Mouse (Mus musculus) intestine, embryonic 14.5 days (tissue): ENCODE measurements at regions not wholly inside any gene's neighbourhood (a gene's known extent, or its start where the extent isn't known, plus 50 kb on each side); places are given as distances from the start of the nearest gene placed in this dataset.

Experiments used
- ATAC-seq: fragments of 200-750 bp; cut with Nextera tagmentation; replicated peaks from 2 replicates; pipeline ENCODE4 v1.8.0; 2017; ENCODE audit warnings: low read depth, moderate number of reproducible peaks, moderate TSS enrichment, moderate library complexity; ENCODE audit not compliant: low FRiP score, low TSS enrichment
- DNase-seq: peaks from one replicate; pipeline ENCODE4 v3.0.0-alpha.2; 2018; ENCODE audit warnings: low spot score
- H3K27ac ChIP-seq: fragments of 300-500 bp; sonication (generic); 2 replicates; pipeline ENCODE4 v1.5.1; 2014; ENCODE audit warnings: low read depth, mild to moderate bottlenecking, control low read depth
- H3K27me3 ChIP-seq: fragments of 300-500 bp; sonication (generic); replicated peaks from 2 replicates; pipeline ENCODE4 v1.6.1; 2014; ENCODE audit warnings: low read length, control low read depth; ENCODE audit not compliant: control insufficient read depth, insufficient read depth
- H3K36me3 ChIP-seq: fragments of 300-500 bp; sonication (generic); 2 replicates; pipeline ENCODE4 v1.6.1; 2014; ENCODE audit warnings: low read length, control low read depth; ENCODE audit not compliant: control insufficient read depth, insufficient read depth
- H3K4me1 ChIP-seq: fragments of 300-500 bp; sonication (generic); replicated peaks from 2 replicates; pipeline ENCODE4 v1.6.1; 2014; ENCODE audit warnings: low read length, control low read depth, mixed read lengths; ENCODE audit not compliant: control insufficient read depth, insufficient read depth
- H3K4me2 ChIP-seq: fragments of 300-500 bp; sonication (generic); 2 replicates; pipeline ENCODE4 v1.6.1; 2014; ENCODE audit warnings: low read length
- H3K4me3 ChIP-seq: fragments of 300-500 bp; sonication (generic); 2 replicates; pipeline ENCODE4 v1.5.1; 2014; ENCODE audit warnings: low read depth, low read length, control low read depth, mixed read lengths
- H3K9ac ChIP-seq: fragments of 300-500 bp; sonication (generic); 2 replicates; pipeline ENCODE4 v1.6.1; 2014; ENCODE audit warnings: mild to moderate bottlenecking, low read length
- H3K9me3 ChIP-seq: fragments of 300-500 bp; sonication (generic); 2 replicates; pipeline ENCODE4 v1.6.1; 2016; ENCODE audit warnings: low read length, control low read depth; ENCODE audit not compliant: control insufficient read depth
- WGBS: fragments of 180-500 bp; shearing (Covaris S2); extraction: QIAGEN DNeasy Blood & Tissue Kit; methylation state at CpG from one replicate; pipeline ENCODE4 v1.1.7; 2014; 5-methylcytosine and 5-hydroxymethylcytosine counted together

GRCm38 (mm10) chr9:41526126-41526525 lies 364.6 kb upstream of the Ubash3b start:
- DNase-seq (no peak), ATAC-seq (no peak)
- H3K27me3 ChIP-seq: no peaks in the 10 kb centered on the region
- H3K9ac ChIP-seq: no peak overlapping the region
- H3K9me3 ChIP-seq: no peaks in the 10 kb centered on the region
- no peak overlapping the region for H3K4me2 ChIP-seq
- WGBS: 80% methylated on average over 8 of the region's 8 CpGs
- H3K36me3 ChIP-seq: no peaks in the 10 kb centered on the region
- H3K4me1 ChIP-seq: peaks cover 20% of the 10 kb centered on the region
- H3K27ac ChIP-seq: no peak overlapping the region
- no peak overlapping the region for H3K4me3 ChIP-seq

DNA sequence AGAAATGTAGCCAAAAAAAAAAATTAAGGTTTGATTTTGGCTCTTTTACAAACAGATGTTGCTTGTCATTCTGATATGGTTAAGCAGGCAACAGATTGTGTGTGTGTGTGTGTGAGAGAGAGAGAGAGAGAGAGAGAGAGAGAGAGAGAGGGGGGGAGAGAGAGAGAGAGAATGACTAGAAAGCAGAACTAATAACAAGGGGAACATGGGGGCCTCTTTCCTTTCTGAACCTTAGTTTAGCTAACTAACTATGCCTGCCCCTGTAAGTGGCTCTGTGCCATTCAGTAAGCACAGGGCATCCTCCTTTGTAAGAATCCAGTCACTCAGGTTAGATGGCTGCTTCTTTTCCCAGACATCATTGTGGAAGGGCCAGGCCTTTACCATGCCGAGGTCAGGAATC lies 364.0 kb upstream of the Ubash3b start:
- no peak overlapping the region for H3K4me3 ChIP-seq
- H3K9ac ChIP-seq: no peak overlapping the region
- WGBS: 70% methylated on average over 1 of the region's 1 CpGs
- no peaks in the 10 kb centered on the region for H3K36me3 ChIP-seq
- no peak overlapping the region for H3K4me2 ChIP-seq
- no peak for ATAC-seq
- H3K9me3 ChIP-seq: no peaks in the 10 kb centered on the region
- DNase-seq: no peak
- H3K27ac ChIP-seq: peak overlapping the region; percentile 74
- H3K27me3 ChIP-seq: no peaks in the 10 kb centered on the region
- peaks cover 20% of the 10 kb centered on the region for H3K4me1 ChIP-seq

GRCm38 (mm10) chr9:41524591-41524990 lies 363.1 kb upstream of the Ubash3b start:
- Histone ChIP-seq H3K4me3 (no peak overlapping the region), H3K9ac (no peak overlapping the region), H3K27ac (peak overlapping the region; percentile 74), H3K4me1 (peaks cover 20% of the 10 kb centered on the region), H3K9me3 (no peaks in the 10 kb centered on the region), H3K4me2 (no peak overlapping the region), H3K27me3 (no peaks in the 10 kb centered on the region), H3K36me3 (no peaks in the 10 kb centered on the region)
- no peak for ATAC-seq
- no peak for DNase-seq
- WGBS: 48% methylated on average over 7 of the region's 7 CpGs

- no peak overlapping the region for H3K9ac ChIP-seq
- no peak overlapping the region for H3K27ac ChIP-seq
- no peaks in the 10 kb centered on the region for H3K36me3 ChIP-seq
Observed at GRCm38 (mm10) chr9:41523969-41524368, 362.5 kb upstream of the Ubash3b start.

DNA sequence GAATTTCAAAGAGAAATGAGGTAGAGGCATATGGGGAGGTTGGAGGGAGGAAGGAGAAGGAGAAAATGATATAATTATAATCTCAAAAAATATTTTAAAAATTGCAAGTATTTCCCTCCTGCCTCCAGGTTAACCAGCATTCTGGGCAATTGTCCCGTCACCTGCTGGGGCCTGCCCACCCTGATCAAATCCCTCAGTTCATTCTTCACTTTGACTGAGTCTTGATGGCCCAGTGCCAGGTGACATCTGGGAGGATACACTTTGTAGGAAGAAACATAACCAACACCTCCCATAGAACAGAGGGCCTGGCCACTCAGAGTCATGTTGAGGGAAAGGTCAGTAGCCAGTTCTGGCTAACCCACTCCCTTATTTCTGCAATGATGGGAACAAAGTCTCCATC lies 360.8 kb upstream of the Ubash3b start:
- no peak overlapping the region for H3K4me2 ChIP-seq
- no peaks in the 10 kb centered on the region for H3K9me3 ChIP-seq
- H3K4me1 ChIP-seq: peaks cover 20% of the 10 kb centered on the region
- ATAC-seq: no peak
- H3K9ac ChIP-seq: no peak overlapping the region
- no peak overlapping the region for H3K4me3 ChIP-seq
- H3K36me3 ChIP-seq: no peaks in the 10 kb centered on the region
- no peak for DNase-seq
- 83% methylated on average over 1 of the region's 1 CpGs for WGBS
- H3K27ac ChIP-seq: no peak overlapping the region
- H3K27me3 ChIP-seq: no peaks in the 10 kb centered on the region

More at GRCm38 (mm10) chr9:41523969-41524368, 362.5 kb upstream of the Ubash3b start:
- H3K4me1 ChIP-seq: peaks cover 20% of the 10 kb centered on the region
- no peak for DNase-seq
- no peak overlapping the region for H3K4me3 ChIP-seq
- H3K27me3 ChIP-seq: no peaks in the 10 kb centered on the region
- no peak overlapping the region for H3K4me2 ChIP-seq
- H3K9me3 ChIP-seq: no peaks in the 10 kb centered on the region
- 96% methylated on average over 2 of the region's 2 CpGs for WGBS
- ATAC-seq: no peak

DNA sequence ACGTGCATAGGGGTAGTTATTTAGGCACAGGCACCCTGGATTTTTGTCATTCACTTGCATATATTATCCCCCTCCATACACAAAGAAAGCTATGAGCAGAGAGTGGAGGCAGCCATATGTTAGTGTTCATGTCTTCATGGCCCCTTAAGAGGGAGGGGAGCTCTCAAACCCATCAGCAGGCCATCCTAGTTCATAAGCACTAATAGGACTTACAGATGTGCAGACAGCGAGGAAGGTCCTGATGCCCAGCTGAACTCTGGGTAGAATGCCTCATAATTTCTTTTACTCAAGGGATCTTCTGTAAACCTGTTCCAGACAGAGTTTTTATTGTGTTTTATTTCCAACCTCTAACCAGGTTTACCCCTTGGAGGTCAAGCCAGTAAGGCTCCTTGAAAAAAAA lies 356.3 kb upstream of the Ubash3b start:
- Histone ChIP-seq H3K4me3 (no peak overlapping the region), H3K27ac (no peak overlapping the region), H3K9me3 (no peaks in the 10 kb centered on the region), H3K27me3 (no peaks in the 10 kb centered on the region), H3K9ac (no peak overlapping the region), H3K4me2 (no peak overlapping the region), H3K4me1 (peaks cover 8% of the 10 kb centered on the region), H3K36me3 (no peaks in the 10 kb centered on the region)
- DNase-seq (no peak), ATAC-seq (no peak)
- 76% methylated on average over 2 of the region's 2 CpGs for WGBS

DNA sequence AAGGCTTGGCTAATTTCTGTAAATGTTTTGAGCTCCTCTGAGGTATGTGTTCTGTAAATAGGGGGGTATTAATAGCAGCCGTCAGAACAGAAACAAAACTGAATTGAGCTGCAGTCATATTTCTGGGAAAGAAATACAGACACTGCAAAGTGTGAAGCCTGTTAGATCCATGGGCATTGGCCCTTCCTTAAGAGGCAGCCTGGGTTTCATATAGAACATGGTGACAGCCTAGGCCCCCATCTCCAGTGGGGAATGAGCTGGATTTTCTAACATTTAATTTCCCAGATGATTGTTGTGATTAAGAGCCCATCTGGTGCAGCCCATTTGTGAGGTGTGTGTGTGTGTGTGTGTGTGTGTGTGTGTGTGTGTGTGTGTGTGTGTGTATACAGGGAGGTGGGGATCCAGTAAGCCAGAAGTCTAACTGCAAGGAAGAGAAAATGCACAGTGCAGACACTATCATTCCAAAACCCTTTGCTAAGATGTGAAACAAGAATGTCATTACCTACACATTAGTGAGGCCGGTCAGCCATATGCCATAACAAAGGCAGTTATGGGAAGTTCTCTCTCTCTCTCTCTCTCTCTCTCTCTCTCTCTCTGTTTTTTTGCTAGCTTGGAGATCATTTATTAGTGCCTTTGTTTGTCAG lies 355.7 kb upstream of the Ubash3b start:
- WGBS: 52% methylated on average over 2 of the region's 2 CpGs
- no peaks in the 10 kb centered on the region for H3K27me3 ChIP-seq
- H3K9ac ChIP-seq: no peak overlapping the region
- no peak for DNase-seq
- no peak for ATAC-seq
- no peaks in the 10 kb centered on the region for H3K9me3 ChIP-seq
- peaks cover 8% of the 10 kb centered on the region for H3K4me1 ChIP-seq
- peak overlapping the region; percentile 1; the same call in 1 of the 2 replicates for H3K27ac ChIP-seq
- H3K4me2 ChIP-seq: no peak overlapping the region
- H3K4me3 ChIP-seq: no peak overlapping the region
- no peaks in the 10 kb centered on the region for H3K36me3 ChIP-seq

- peaks cover 8% of the 10 kb centered on the region for H3K4me1 ChIP-seq
- ATAC-seq (no peak), DNase-seq (no peak)
- H3K9me3 ChIP-seq: no peaks in the 10 kb centered on the region
- H3K27ac ChIP-seq: no peak overlapping the region
- H3K4me3 ChIP-seq: no peak overlapping the region
- no peak overlapping the region for H3K4me2 ChIP-seq
- H3K9ac ChIP-seq: no peak overlapping the region
- no peaks in the 10 kb centered on the region for H3K36me3 ChIP-seq
- no peaks in the 10 kb centered on the region for H3K27me3 ChIP-seq
Observed at GRCm38 (mm10) chr9:41515192-41515591, 353.7 kb upstream of the Ubash3b start.

DNA sequence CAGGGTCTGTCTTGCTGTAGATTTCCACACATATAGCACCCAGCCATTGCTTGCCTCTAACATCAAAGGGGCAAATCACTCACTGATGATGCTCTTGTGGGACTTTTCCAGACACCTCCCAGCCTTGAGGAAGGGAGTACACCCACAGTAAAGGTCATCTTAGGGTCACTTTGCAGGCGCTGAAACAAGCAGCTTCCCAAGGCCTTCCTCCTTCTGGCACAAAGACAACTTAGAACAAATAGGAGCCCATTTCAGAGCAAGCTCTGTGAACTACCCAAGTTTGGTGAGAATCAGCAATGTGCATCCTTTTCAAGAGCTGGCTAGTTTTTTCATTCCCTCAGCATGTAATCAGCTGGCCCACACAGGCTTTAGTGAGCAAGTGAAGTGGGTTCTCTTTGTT lies 352.2 kb upstream of the Ubash3b start:
- Histone ChIP-seq H3K4me2 (no peak overlapping the region), H3K9me3 (no peaks in the 10 kb centered on the region), H3K27me3 (no peaks in the 10 kb centered on the region), H3K27ac (no peak overlapping the region), H3K4me1 (peaks cover 8% of the 10 kb centered on the region), H3K36me3 (no peaks in the 10 kb centered on the region), H3K4me3 (no peak overlapping the region), H3K9ac (no peak overlapping the region)
- WGBS: 24% methylated on average over 1 of the region's 1 CpGs
- ATAC-seq (no peak), DNase-seq (no peak)
